7 mouse cellular contexts compared by ENCODE assay signal in genomic region chr5:115279226-115280049, GRCm38 (mm10). TPM values are rescaled to one million over a fixed set of nuclear protein-coding genes. Genes with fewer than 3 reads are reported as not detected.
DNase-seq lines count a peak whose midpoint lies in the region; ATAC-seq and TF ChIP-seq lines count a peak whose summit lies in the region.

Gene Coq5 (plus strand): TSS chr5:115279666.

- H3K27ac ChIP-seq in embryonic facial prominence, embryonic 13.5 days, result no peak within 1 kb of the TSS
- peak within 1 kb of the TSS; percentile 52; the same call in 1 of the 2 replicates for H3K27ac ChIP-seq in kidney, adult 2 months (ENCODE audit: insufficient read depth, low read depth, low read length)
- no peak within 1 kb of the TSS for H3K27ac ChIP-seq in limb, embryonic 11.5 days (replicated peaks; ENCODE audit: low read depth, low read length)
- peak within 1 kb of the TSS; percentile 60 for H3K27ac ChIP-seq in midbrain, embryonic 13.5 days

- TF ChIP-seq CTCF in kidney, adult 2 months (conservative IDR thresholded peaks at IDR 0.05; ENCODE audit: insufficient read depth, insufficient read length, low read depth, low read length), result no peak

- H3K36me3 ChIP-seq in embryonic facial prominence, embryonic 13.5 days, result peaks cover 11% of the 10 kb centered on the region
- no peaks in the 10 kb centered on the region; the same call in 1 of the 2 replicates for H3K36me3 ChIP-seq in kidney, adult 2 months (ENCODE audit: control insufficient read depth, insufficient read depth, low read length)
- H3K36me3 ChIP-seq in limb, embryonic 11.5 days (ENCODE audit: control insufficient read depth, insufficient read depth, low read length), result peaks cover 5% of the 10 kb centered on the region; the same call in 1 of the 2 replicates
- peaks cover 16% of the 10 kb centered on the region for H3K36me3 ChIP-seq in midbrain, embryonic 13.5 days

- H3K9ac ChIP-seq in embryonic facial prominence, embryonic 13.5 days, result peak within 1 kb of the TSS; percentile 87
- peak within 1 kb of the TSS; percentile 66 for H3K9ac ChIP-seq in limb, embryonic 11.5 days (ENCODE audit: low read length)
- peak within 1 kb of the TSS; percentile 86 for H3K9ac ChIP-seq in midbrain, embryonic 13.5 days (replicated peaks)

- no peaks in the 10 kb centered on the region for H3K9me3 ChIP-seq in embryonic facial prominence, embryonic 13.5 days
- H3K9me3 ChIP-seq in limb, embryonic 11.5 days (ENCODE audit: control insufficient read depth, low read length), result no peaks in the 10 kb centered on the region
- H3K9me3 ChIP-seq in midbrain, embryonic 13.5 days, result no peaks in the 10 kb centered on the region

- ATAC-seq in embryonic facial prominence, embryonic 13.5 days (ENCODE audit: insufficient number of reproducible peaks, insufficient read depth, low FRiP score, low TSS enrichment, low read depth), result peak; percentile 74
- no peak for ATAC-seq in limb, embryonic 11.5 days (ENCODE audit: insufficient number of reproducible peaks, low FRiP score, low TSS enrichment, low read depth)
- peak; percentile 89 for ATAC-seq in midbrain, embryonic 13.5 days

- TF ChIP-seq POLR2A in kidney, adult 2 months (IDR thresholded peaks at IDR 0.05; ENCODE audit: low read depth, low read length), result peak; percentile 42

- 4% methylated on average over 45 of the region's 45 CpGs for WGBS in embryonic facial prominence, embryonic 13.5 days
- 2% methylated on average over 45 of the region's 45 CpGs for WGBS in kidney, adult 2 months
- 4% methylated on average over 45 of the region's 45 CpGs for WGBS in limb, embryonic 11.5 days
- 3% methylated on average over 45 of the region's 45 CpGs for WGBS in midbrain, embryonic 13.5 days

- peak; percentile 90 for DNase-seq in adrenal gland, postnatal 25 days
- peak; percentile 91 to 96 for DNase-seq in heart, adult 18-20 months
- DNase-seq in kidney, adult 2 months, result peak; percentile 93
- DNase-seq in limb, embryonic 11.5 days (ENCODE audit: low spot score), result peak; percentile 88
- peak; percentile 72 to 90 for DNase-seq in spleen, adult 18-20 months

- no peaks in the 10 kb centered on the region for H3K27me3 ChIP-seq in embryonic facial prominence, embryonic 13.5 days
- H3K27me3 ChIP-seq in kidney, adult 2 months (replicated peaks; ENCODE audit: control insufficient read depth, insufficient read depth, low read length), result no peaks in the 10 kb centered on the region
- no peaks in the 10 kb centered on the region for H3K27me3 ChIP-seq in limb, embryonic 11.5 days (ENCODE audit: control insufficient read depth, insufficient read depth, low read length)
- H3K27me3 ChIP-seq in midbrain, embryonic 13.5 days, result no peaks in the 10 kb centered on the region

- H3K4me1 ChIP-seq in embryonic facial prominence, embryonic 13.5 days, result peaks cover 5% of the 10 kb centered on the region
- peaks cover 3% of the 10 kb centered on the region; the same call in 1 of the 2 replicates for H3K4me1 ChIP-seq in kidney, adult 2 months (ENCODE audit: control insufficient read depth, insufficient read depth, low read length)
- H3K4me1 ChIP-seq in limb, embryonic 11.5 days (ENCODE audit: control insufficient read depth, insufficient read depth, low read length), result peaks cover 6% of the 10 kb centered on the region
- peaks cover 6% of the 10 kb centered on the region for H3K4me1 ChIP-seq in midbrain, embryonic 13.5 days (replicated peaks)

- peak within 1 kb of the TSS; percentile 87 for H3K4me2 ChIP-seq in embryonic facial prominence, embryonic 13.5 days
- H3K4me2 ChIP-seq in limb, embryonic 11.5 days (ENCODE audit: low read depth, severe bottlenecking), result peak within 1 kb of the TSS; percentile 95
- H3K4me2 ChIP-seq in midbrain, embryonic 13.5 days (replicated peaks), result peak within 1 kb of the TSS; percentile 97

- peak within 1 kb of the TSS; percentile 95 for H3K4me3 ChIP-seq in embryonic facial prominence, embryonic 13.5 days
- peak within 1 kb of the TSS; percentile 97 for H3K4me3 ChIP-seq in kidney, adult 2 months (ENCODE audit: insufficient read depth, low read depth, low read length)
- peak within 1 kb of the TSS; percentile 78 for H3K4me3 ChIP-seq in limb, embryonic 11.5 days (ENCODE audit: low read depth, low read length)
- peak within 1 kb of the TSS; percentile 96 for H3K4me3 ChIP-seq in midbrain, embryonic 13.5 days (replicated peaks)

RNA-seq across cellular contexts. Expression of gene Coq5, which starts in this region (rescaled TPM):
- total RNA-seq in adrenal gland, postnatal 25 days (2021), result 51.0 and 53.0 TPM in 2 replicates
- polyA plus RNA-seq in embryonic facial prominence, embryonic 13.5 days (2015; fragmentation: Nextera tagmentation; extraction: Ambion mirVana), result 42.5 and 43.2 TPM in 2 replicates
- 100 to 1,000 TPM; 150 to 174 TPM for total RNA-seq in heart, adult 18-20 months (2021)
- polyA plus RNA-seq in kidney, adult 2 months (2012; rRNA removed), result 19.5 and 25.1 TPM in 2 replicates
- 51.4 and 54.6 TPM in 2 replicates for polyA plus RNA-seq in limb, embryonic 11.5 days (2014; fragmentation: Nextera tagmentation; extraction: Ambion mirVana)
- 51.8 and 56.8 TPM in 2 replicates for polyA plus RNA-seq in midbrain, embryonic 13.5 days (2015; fragmentation: Nextera tagmentation; extraction: Ambion mirVana)

Comparison
In these comparisons a context has a peak if more than half of its experiments do, and no peak if none do; other contexts are left out.
1. H3K27ac ChIP-seq: peak in kidney, adult 2 months (single experiment) and midbrain, embryonic 13.5 days (single experiment); none in embryonic facial prominence, embryonic 13.5 days (single experiment) and limb, embryonic 11.5 days (single experiment).
2. Peak in every context shown above with its lines, with median percentiles within 50 percentile points of each other: DNase-seq, H3K4me2 ChIP-seq, H3K4me3 ChIP-seq and H3K9ac ChIP-seq.